Mouse (Mus musculus) thymus, adult 2 months (tissue): ENCODE data around the gene Kcne4.

Experiments
- CTCF ChIP-seq: fragments of 200-500 bp; IDR thresholded peaks from 2 replicates; pipeline ENCODE4 v1.5.1; 2012; ENCODE audit warnings: mild to moderate bottlenecking, control low read depth, low read length, moderate library complexity, borderline replicate concordance; ENCODE audit not compliant: control insufficient read depth, poor library complexity, insufficient read depth; ENCODE audit errors: extremely low read depth
- POLR2A ChIP-seq: fragments of 200-500 bp; IDR thresholded peaks from 2 replicates; pipeline ENCODE4 v1.6.1; 2012; ENCODE audit warnings: mild to moderate bottlenecking, low read length, control low read depth, moderate library complexity; ENCODE audit not compliant: control insufficient read depth, poor library complexity, insufficient read depth; ENCODE audit errors: extremely low read depth

DNA sequence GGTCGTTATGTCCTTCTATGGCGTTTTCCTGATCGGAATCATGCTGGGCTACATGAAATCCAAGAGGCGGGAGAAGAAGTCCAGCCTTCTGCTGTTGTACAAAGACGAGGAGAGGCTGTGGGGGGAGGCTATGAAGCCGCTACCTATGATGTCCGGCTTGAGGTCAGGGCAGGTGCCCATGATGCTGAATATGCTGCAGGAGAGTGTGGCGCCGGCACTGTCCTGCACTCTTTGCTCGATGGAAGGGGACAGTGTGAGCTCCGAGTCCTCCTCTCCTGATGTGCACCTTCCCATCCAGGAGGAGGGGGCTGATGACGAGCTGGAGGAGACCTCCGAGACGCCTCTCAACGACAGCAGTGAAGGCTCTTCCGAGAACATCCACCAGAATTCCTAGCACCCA, 1.2 kb downstream of the Kcne4 start:
- TF ChIP-seq CTCF, result no peak
- no peak for TF ChIP-seq POLR2A
